Mouse (Mus musculus) myocyte (in vitro differentiated cells): ENCODE data around the gene Cerkl. TPM values are rescaled to one million over a fixed set of nuclear protein-coding genes. Genes with fewer than 3 reads are reported as not detected.

ENCODE experiments used
- H3K27me3 ChIP-seq: one replicate; pipeline ENCODE4 v1.6.1; 2011; ENCODE audit not compliant: control insufficient read depth, insufficient read depth, insufficient read length
- H3K36me3 ChIP-seq: one replicate; pipeline ENCODE4 v1.6.1; 2011; ENCODE audit not compliant: control insufficient read depth, insufficient read depth
- H3K4me2 ChIP-seq: one replicate; pipeline ENCODE4 v1.6.1; 2011; ENCODE audit warnings: low read depth, control low read depth
- H3K4me3 ChIP-seq: one replicate; pipeline ENCODE4 v1.5.1; 2011; ENCODE audit warnings: mild to moderate bottlenecking, control low read depth, moderate library complexity
- H3K79me2 ChIP-seq: one replicate; pipeline ENCODE4 v1.6.1; 2011; ENCODE audit not compliant: control insufficient read depth, insufficient read depth
- H3ac ChIP-seq: one replicate; pipeline ENCODE4 v1.6.1; 2011; ENCODE audit not compliant: control insufficient read depth, insufficient read length
- TCF12 ChIP-seq: IDR thresholded peaks from one replicate; pipeline ENCODE4 v1.6.1; 2011; ENCODE audit warnings: mild to moderate bottlenecking, control low read depth; ENCODE audit not compliant: poor library complexity, insufficient read depth, severe bottlenecking
- polyA plus RNA-seq: library from polyadenylated mRNA; unstranded; fragments of >200 nt; fragmentation: generic; extraction: Trizol; gene quantifications from one replicate; pipeline ENCODE4 v1.2.1, GENCODE M21; 2012; ENCODE audit warnings: missing spikeins

Gene Cerkl
- polyA plus RNA-seq, 1 experiment: not detected

GRCm38 (mm10) chr2:79284206-79284605 lies 172.4 kb downstream of the Cerkl start:
- TF ChIP-seq TCF12: no peak
- H3K36me3 ChIP-seq: peaks cover 8% of the 10 kb centered on the region
- H3K27me3 ChIP-seq: no peaks in the 10 kb centered on the region
- H3ac ChIP-seq: no peak overlapping the region
- no peak overlapping the region for H3K4me2 ChIP-seq
- no peak overlapping the region for H3K4me3 ChIP-seq
- H3K79me2 ChIP-seq: no peaks in the 10 kb centered on the region

Other genes starting within 250 kb of the Cerkl start
- 2.5 TPM for gene Itga4, start 201.4 kb downstream of the Cerkl start, polyA plus RNA-seq
- gene Neurod1, start within 50 bp of the Cerkl start, polyA plus RNA-seq: not detected
- 8.1 TPM for gene Itprid2, start 178.6 kb upstream of the Cerkl start, polyA plus RNA-seq